Mouse (Mus musculus) adipocyte (in vitro differentiated cells): Measurements from ENCODE around the gene Commd3.

Experiments used
- DNase-seq: peaks from one replicate; pipeline ENCODE4 v3.0.0-alpha.2; 2016; ENCODE audit warnings: low spot score

The Commd3 gene

GRCm38 (mm10) chr2:18672133-18672765 lies at the start of gene Commd3:
Gene Commd3, plus strand, starts transcription at chr2:18672384.
- peak; percentile 92 for DNase-seq

GRCm38 (mm10) chr2:18623219-18623618 lies 49.0 kb upstream of the Commd3 start:
- no peak for DNase-seq

- DNase-seq, result no peak
Measured at GRCm38 (mm10) chr2:18630547-18630946, 41.6 kb upstream of the Commd3 start.

GRCm38 (mm10) chr2:18635052-18635451 lies 37.1 kb upstream of the Commd3 start:
- peak; percentile 43 for DNase-seq

- DNase-seq, result no peak
Measured at GRCm38 (mm10) chr2:18648563-18648962, 23.6 kb upstream of the Commd3 start.

GRCm38 (mm10) chr2:18654821-18655220 lies 17.4 kb upstream of the Commd3 start:
- DNase-seq, result no peak

- DNase-seq, result no peak
Measured at GRCm38 (mm10) chr2:18664003-18664402, 8.2 kb upstream of the Commd3 start.

GRCm38 (mm10) chr2:18671041-18671440 lies 1.1 kb upstream of the Commd3 start:
- no peak for DNase-seq

GRCm38 (mm10) chr2:18672766-18673164 lies 581 bp downstream of the Commd3 start:
- peak; percentile 57 for DNase-seq

GRCm38 (mm10) chr2:18673766-18674165 lies 1.6 kb downstream of the Commd3 start:
- no peak for DNase-seq

- DNase-seq, result peak; percentile 53
Measured at GRCm38 (mm10) chr2:18674193-18674902, 2.2 kb downstream of the Commd3 start.

- DNase-seq, result no peak
Measured at GRCm38 (mm10) chr2:18675681-18676456, 3.7 kb downstream of the Commd3 start.

- peak; percentile 87 for DNase-seq
Measured at GRCm38 (mm10) chr2:18676457-18676935, 4.3 kb downstream of the Commd3 start.

- DNase-seq, result no peak
Measured at GRCm38 (mm10) chr2:18676936-18677491, 4.8 kb downstream of the Commd3 start, which contains the start of gene Bmi1. Gene Bmi1, plus strand, starts transcription at chr2:18677018.

- DNase-seq, result peak; percentile 45
Measured at GRCm38 (mm10) chr2:18677631-18678471, 5.7 kb downstream of the Commd3 start.

- no peak for DNase-seq
Measured at GRCm38 (mm10) chr2:18679701-18680100, 7.5 kb downstream of the Commd3 start.

GRCm38 (mm10) chr2:18680501-18680900 lies 8.3 kb downstream of the Commd3 start:
- DNase-seq, result no peak

GRCm38 (mm10) chr2:18680961-18681360 lies 8.8 kb downstream of the Commd3 start:
- peak; percentile 53 for DNase-seq

- no peak for DNase-seq
Measured at GRCm38 (mm10) chr2:18684062-18684461, 11.9 kb downstream of the Commd3 start.

GRCm38 (mm10) chr2:18686386-18686785 lies 14.2 kb downstream of the Commd3 start:
- no peak for DNase-seq

- no peak for DNase-seq
Measured at GRCm38 (mm10) chr2:18686826-18687519, 14.8 kb downstream of the Commd3 start.
